In genomic region chr8:61670376-61670775, GRCm38 (mm10) we compare ENCODE assay signal across 20 mouse cellular contexts.
DNase-seq lines count a peak whose midpoint lies in the region; ATAC-seq and TF ChIP-seq lines count a peak whose summit lies in the region.
"Had no signal": no experiment of that assay in that cellular context is flagged by ENCODE, and none has a peak within 500 bp of the region (broad histone marks: within the 10 kb centered on the region; RNA-seq: fewer than 3 reads in every experiment).

No protein-coding gene starts in this region.

- H3K36me3 ChIP-seq in heart, embryonic 13.5 days: peaks cover 26% of the 10 kb centered on the region
- peaks cover 14% of the 10 kb centered on the region for H3K36me3 ChIP-seq in heart, adult 2 months (ENCODE audit: control insufficient read depth, insufficient read depth, low read length)
- peaks cover 5% of the 10 kb centered on the region; the same call in 1 of the 2 replicates for H3K36me3 ChIP-seq in heart, embryonic 10.5 days
- H3K36me3 ChIP-seq: hindbrain, embryonic 13.5 days had no signal

- intact Hi-C loops in heart, adult 2 months (cut with DNase I): no loop called here

- H3K79me2 ChIP-seq in heart, adult 2 months (replicated peaks; ENCODE audit: control insufficient read depth, insufficient read depth, low read length): no peaks in the 10 kb centered on the region

- H3K4me2 ChIP-seq in heart, embryonic 13.5 days: no peak overlapping the region
- H3K4me2 ChIP-seq: hindbrain, embryonic 13.5 days had no signal

- peak; percentile 24 for DNase-seq in embryo, embryonic 10.5 days (ENCODE audit: low spot score)
- no peak for DNase-seq in embryo, embryonic 11 days
- DNase-seq in heart, adult 2 months: no peak
- DNase-seq in heart, postnatal 4 days: peak; percentile 4
- no peak for DNase-seq in heart, embryonic 10.5 days (ENCODE audit: low spot score)
- no peak for DNase-seq in right cerebral cortex, postnatal 36 days (ENCODE audit: low spot score in 2 of 2)
- DNase-seq: adrenal gland, adult 2 months; adrenal gland, postnatal 25 days; cerebellum, adult 18-20 months; cerebellum, adult 9-11 months; cerebellum, postnatal 36 days; gastrocnemius, postnatal 36 days; kidney, adult 11 months; kidney, adult 9 months had no signal

- TF ChIP-seq CTCF in heart, adult 2 months (IDR thresholded peaks at IDR 0.05): no peak

- no peak for ATAC-seq in heart, embryonic 13.5 days (ENCODE audit: extremely low read depth, insufficient number of reproducible peaks, low FRiP score, low TSS enrichment)
- ATAC-seq: activated CD4-positive, CD25-positive, alpha-beta regulatory T cell, adult 4 months; forebrain, embryonic 14.5 days; hindbrain, postnatal 0 days; Patski had no signal

- H3K4me3 ChIP-seq in heart, embryonic 13.5 days: no peak overlapping the region
- H3K4me3 ChIP-seq in heart, adult 2 months: no peak overlapping the region
- H3K4me3 ChIP-seq in heart, embryonic 10.5 days: no peak overlapping the region
- H3K4me3 ChIP-seq: hindbrain, embryonic 13.5 days had no signal

- no peak for TF ChIP-seq POLR2A in heart, adult 2 months (IDR thresholded peaks at IDR 0.05; ENCODE audit: insufficient read depth, low read depth, low read length)

- no peak for TF ChIP-seq EP300 in heart, adult 2 months (IDR thresholded peaks at IDR 0.05; ENCODE audit: insufficient read depth, low read depth, low read length)

- no peak overlapping the region for H3K9ac ChIP-seq in heart, embryonic 13.5 days
- no peak overlapping the region for H3K9ac ChIP-seq in heart, adult 2 months (ENCODE audit: low read depth, low read length)
- H3K9ac ChIP-seq: hindbrain, embryonic 13.5 days had no signal

- H3K27ac ChIP-seq in heart, embryonic 13.5 days (replicated peaks): peak overlapping the region; percentile 70
- no peak overlapping the region; the same call in 1 of the 2 replicates for H3K27ac ChIP-seq in heart, adult 2 months
- H3K27ac ChIP-seq in heart, embryonic 10.5 days: no peak overlapping the region; the same call in 1 of the 2 replicates
- H3K27ac ChIP-seq: hindbrain, embryonic 13.5 days; hindbrain, postnatal 0 days had no signal

- H3K4me1 ChIP-seq in heart, embryonic 13.5 days: peaks cover 72% of the 10 kb centered on the region
- H3K4me1 ChIP-seq in heart, adult 2 months (ENCODE audit: control insufficient read depth, insufficient read depth, low read length): peaks cover 8% of the 10 kb centered on the region
- peaks cover 55% of the 10 kb centered on the region for H3K4me1 ChIP-seq in heart, embryonic 10.5 days

- 26% methylated on average over 4 of the region's 4 CpGs for WGBS in heart, embryonic 13.5 days
- WGBS in heart, adult 2 months: 44% methylated on average over 4 of the region's 4 CpGs
- 44% methylated on average over 4 of the region's 4 CpGs for WGBS in heart, embryonic 10.5 days

- no peaks in the 10 kb centered on the region for H3K9me3 ChIP-seq in heart, embryonic 13.5 days
- no peaks in the 10 kb centered on the region for H3K9me3 ChIP-seq in heart, embryonic 10.5 days
- H3K9me3 ChIP-seq: hindbrain, embryonic 13.5 days had no signal

- no peaks in the 10 kb centered on the region for H3K27me3 ChIP-seq in heart, embryonic 13.5 days (replicated peaks)
- no peaks in the 10 kb centered on the region for H3K27me3 ChIP-seq in heart, adult 2 months (ENCODE audit: control insufficient read depth, insufficient read depth, low read length)
- H3K27me3 ChIP-seq in heart, embryonic 10.5 days (ENCODE audit: insufficient read depth, poor library complexity, severe bottlenecking): no peaks in the 10 kb centered on the region
- H3K27me3 ChIP-seq: hindbrain, embryonic 13.5 days; Patski had no signal

Comparison
In these comparisons a context has a peak if more than half of its experiments do, and no peak if none do; other contexts are left out.
1. DNase-seq: peak in embryo, embryonic 10.5 days (single experiment) and heart, postnatal 4 days (single experiment); none in embryo, embryonic 11 days (single experiment), heart, adult 2 months (0 of 2), heart, embryonic 10.5 days (single experiment) and right cerebral cortex, postnatal 36 days (0 of 2).